Mouse (Mus musculus) embryonic fibroblast, embryonic 13.5 days (primary cell): ENCODE data around the gene Stoml3.

Source experiments
- CTCF ChIP-seq: IDR thresholded peaks from 2 replicates; pipeline ENCODE4 v1.5.1; 2011; ENCODE audit warnings: mild to moderate bottlenecking, control low read depth, low read length, moderate library complexity, borderline replicate concordance; ENCODE audit not compliant: insufficient read depth
- POLR2A ChIP-seq: IDR thresholded peaks from 2 replicates; pipeline ENCODE4 v1.6.1; 2011; ENCODE audit warnings: low read depth, mild to moderate bottlenecking, control low read depth, low read length, moderate library complexity

- TF ChIP-seq CTCF (peak; percentile 71; the same call in 1 of the 2 replicates), POLR2A (no peak)
Observed at GRCm38 (mm10) chr3:53475889-53476288, 12.6 kb upstream of the Stoml3 start.
